Mouse (Mus musculus) CH12.LX (cell line): ENCODE measurements around the gene Utp18.
A peak's percentile ranks its signal among the peaks of the same experiment; 100 is the strongest.

ENCODE experiments used
- BHLHE40 ChIP-seq: IDR thresholded peaks from 2 replicates; pipeline ENCODE4 v1.6.1; 2011; ENCODE audit warnings: mild to moderate bottlenecking, low read depth, low read length, improper control_type of control experiment
- CTCF ChIP-seq, 2 experiments: IDR thresholded peaks in 1 of 2; conservative IDR thresholded peaks in 1 of 2; 2 replicates each; pipeline ENCODE4 v1.5.1; 2011 to 2012; ENCODE audit warnings: low read depth in 2 of 2, low read length in 2 of 2, improper control_type of control experiment in 1 of 2, inconsistent platforms in 1 of 2, mild to moderate bottlenecking in 1 of 2, moderate library complexity in 1 of 2
- ELF1 ChIP-seq: IDR thresholded peaks from 2 replicates; pipeline ENCODE4 v1.6.1; 2014; ENCODE audit warnings: low read depth, mild to moderate bottlenecking, inconsistent platforms, low read length, improper control_type of control experiment
- EP300 ChIP-seq: IDR thresholded peaks from 2 replicates; pipeline ENCODE4 v1.6.1; 2011; ENCODE audit warnings: low read length, improper control_type of control experiment
- MAX ChIP-seq: IDR thresholded peaks from 2 replicates; pipeline ENCODE4 v1.6.1; 2011; ENCODE audit warnings: low read length, improper control_type of control experiment
- MXI1 ChIP-seq: IDR thresholded peaks from 2 replicates; pipeline ENCODE4 v1.6.1; 2011; ENCODE audit warnings: mild to moderate bottlenecking, low read depth, low read length, improper control_type of control experiment
- POLR2A ChIP-seq: IDR thresholded peaks from 2 replicates; pipeline ENCODE4 v1.6.1; 2011; ENCODE audit warnings: low read depth, mild to moderate bottlenecking, improper control_type of control experiment, low read length
- TBP ChIP-seq: conservative IDR thresholded peaks from 2 replicates; pipeline ENCODE4 v1.6.1; 2011; ENCODE audit warnings: low read depth, low read length, improper control_type of control experiment
- USF1 ChIP-seq: IDR thresholded peaks from 2 replicates; pipeline ENCODE4 v1.6.1; 2014; ENCODE audit warnings: low read depth, mild to moderate bottlenecking, inconsistent platforms, low read length, improper control_type of control experiment
- ZNF384 ChIP-seq: IDR thresholded peaks from 2 replicates; pipeline ENCODE4 v1.6.1; 2012; ENCODE audit warnings: low read depth, low read length, improper control_type of control experiment, inconsistent platforms

GRCm38 (mm10) chr11:93911603-93912002 is 26.0 kb upstream of the Utp18 start:
- TF ChIP-seq BHLHE40 (peak; percentile 58; the same call in 1 of the 2 replicates), POLR2A (no peak), MXI1 (no peak), USF1 (no peak), ZNF384 (peak; percentile 31; the same call in 1 of the 2 replicates), CTCF (conservative IDR thresholded peaks at IDR 0.05 in 1 of 2, IDR thresholded peaks at IDR 0.05 in 1 of 2; ENCODE audit: low read depth in 2 of 2, low read length in 2 of 2) (no peak), MAX (no peak), TBP (no peak), EP300 (peak; percentile 72), ELF1 (peak; percentile 83)
